Mouse (Mus musculus): Measurements from ENCODE around the gene Tbc1d2.

DNA sequence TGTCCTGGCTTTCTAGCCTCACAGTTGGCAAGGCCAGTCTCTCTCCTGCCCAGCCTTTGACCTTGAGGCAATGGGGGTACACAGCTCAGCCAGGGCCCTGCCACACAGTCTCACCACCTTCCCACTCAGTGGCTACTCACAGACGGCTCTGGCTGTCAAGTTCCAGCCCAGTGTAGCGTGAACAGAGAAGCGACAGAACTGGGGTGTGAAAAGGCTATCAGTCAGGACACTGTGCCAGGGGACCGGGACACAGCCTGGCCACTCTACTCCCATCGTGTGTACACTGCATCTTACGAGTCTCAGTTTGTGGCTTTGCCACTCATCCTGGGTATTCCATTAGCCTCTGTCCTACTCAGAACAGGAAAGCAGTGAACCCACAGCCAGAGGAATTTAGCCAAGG, 46.5 kb upstream of the Tbc1d2 start:
- TF ChIP-seq CTCF (IDR thresholded peaks at IDR 0.05; ENCODE audit: low read depth) (no peak), EP300 (optimal IDR thresholded peaks at IDR 0.05) (no peak)
